Mouse (Mus musculus) C2C12 (cell line): ENCODE measurements around the gene Sept8. TPM values are rescaled to one million over a fixed set of nuclear protein-coding genes. Genes with fewer than 3 reads are reported as not detected.

Experiments used
- H3K27me3 ChIP-seq: one replicate; pipeline ENCODE4 v1.6.1; 2011; ENCODE audit not compliant: control insufficient read depth, insufficient read depth, insufficient read length
- H3K36me3 ChIP-seq: one replicate; pipeline ENCODE4 v1.6.1; 2011; ENCODE audit not compliant: control insufficient read depth, insufficient read depth
- H3K4me3 ChIP-seq: one replicate; pipeline ENCODE4 v1.5.1; 2011; ENCODE audit warnings: mild to moderate bottlenecking, control low read depth; ENCODE audit not compliant: poor library complexity, insufficient read depth, severe bottlenecking
- H3K79me2 ChIP-seq: one replicate; pipeline ENCODE4 v1.6.1; 2011; ENCODE audit not compliant: control insufficient read depth, insufficient read depth
- H3K79me3 ChIP-seq: one replicate; pipeline ENCODE4 v1.6.1; 2011; ENCODE audit warnings: low read depth, control low read depth
- H3ac ChIP-seq: one replicate; pipeline ENCODE3; 2011; ENCODE audit warnings: low read depth; ENCODE audit not compliant: control insufficient read depth, insufficient read length
- CEBPB ChIP-seq: IDR thresholded peaks from one replicate; pipeline ENCODE4 v1.6.1; 2011; ENCODE audit warnings: low read depth, mild to moderate bottlenecking, control low read depth, moderate library complexity
- CTCF ChIP-seq: IDR thresholded peaks from one replicate; pipeline ENCODE4 v1.5.1; 2011; ENCODE audit not compliant: control insufficient read depth, insufficient read depth, insufficient read length
- FOSL1 ChIP-seq: IDR thresholded peaks from one replicate; pipeline ENCODE4 v1.8.0; 2011; ENCODE audit warnings: mild to moderate bottlenecking, low read length; ENCODE audit not compliant: poor library complexity, insufficient read depth, severe bottlenecking
- MAX ChIP-seq: IDR thresholded peaks from one replicate; pipeline ENCODE4 v1.6.1; 2011; ENCODE audit warnings: mild to moderate bottlenecking, control low read depth
- MYOD1 ChIP-seq: IDR thresholded peaks from one replicate; pipeline ENCODE4 v1.6.1; 2011; ENCODE audit warnings: low read depth; ENCODE audit not compliant: control insufficient read depth, insufficient read length
- MYOG ChIP-seq: IDR thresholded peaks from one replicate; pipeline ENCODE4 v1.6.1; 2011; ENCODE audit not compliant: control insufficient read depth, insufficient read length; ENCODE audit errors: extremely low read depth
- USF1 ChIP-seq: IDR thresholded peaks from one replicate; pipeline ENCODE4 v1.6.1; 2011; ENCODE audit warnings: low read depth, mild to moderate bottlenecking, control low read depth, moderate library complexity
- polyA plus RNA-seq: library from polyadenylated mRNA; unstranded; fragments of >200 nt; fragmentation: generic; extraction: Trizol; gene quantifications from one replicate; pipeline ENCODE4 v1.2.1, GENCODE M21; 2012; ENCODE audit warnings: missing spikeins

Gene Sept8
- polyA plus RNA-seq, 1 experiment, result 32.7 TPM

- no peak overlapping the region for H3ac ChIP-seq
- H3K4me3 ChIP-seq, result no peak overlapping the region
- H3K36me3 ChIP-seq, result no peaks in the 10 kb centered on the region
- H3K27me3 ChIP-seq, result no peaks in the 10 kb centered on the region
- no peak for TF ChIP-seq USF1
- TF ChIP-seq CEBPB, result peak; percentile 41
- no peaks in the 10 kb centered on the region for H3K79me3 ChIP-seq
- no peaks in the 10 kb centered on the region for H3K79me2 ChIP-seq
Measured at GRCm38 (mm10) chr11:53503738-53504137, 15.3 kb upstream of the Sept8 start.

- Histone ChIP-seq H3K27me3 (no peaks in the 10 kb centered on the region), H3K79me3 (no peaks in the 10 kb centered on the region), H3K36me3 (no peaks in the 10 kb centered on the region), H3K79me2 (no peaks in the 10 kb centered on the region), H3ac (no peak overlapping the region), H3K4me3 (no peak overlapping the region)
- TF ChIP-seq USF1 (no peak), CEBPB (no peak), MYOD1 (no peak), MAX (no peak), MYOG (no peak), CTCF (no peak), FOSL1 (no peak)
Measured at GRCm38 (mm10) chr11:53504376-53504775, 14.7 kb upstream of the Sept8 start.

GRCm38 (mm10) chr11:53505026-53505663 lies 13.9 kb upstream of the Sept8 start:
- no peak for TF ChIP-seq USF1
- TF ChIP-seq MYOD1, result no peak
- TF ChIP-seq MYOG, result no peak
- no peak for TF ChIP-seq CEBPB
- no peak for TF ChIP-seq CTCF
- no peak for TF ChIP-seq MAX
- TF ChIP-seq FOSL1, result no peak
- Histone ChIP-seq H3K27me3 (no peaks in the 10 kb centered on the region), H3K36me3 (no peaks in the 10 kb centered on the region), H3ac (no peak overlapping the region), H3K79me2 (no peaks in the 10 kb centered on the region), H3K4me3 (no peak overlapping the region), H3K79me3 (no peaks in the 10 kb centered on the region)

GRCm38 (mm10) chr11:53507098-53507805 lies 11.8 kb upstream of the Sept8 start:
- TF ChIP-seq USF1 (no peak), MYOD1 (peak; percentile 9), FOSL1 (no peak)
- Histone ChIP-seq H3K27me3 (no peaks in the 10 kb centered on the region), H3K79me3 (no peaks in the 10 kb centered on the region), H3K4me3 (no peak overlapping the region), H3K36me3 (no peaks in the 10 kb centered on the region), H3ac (no peak overlapping the region), H3K79me2 (no peaks in the 10 kb centered on the region)

GRCm38 (mm10) chr11:53508152-53508551 lies 10.9 kb upstream of the Sept8 start:
- H3K79me3 ChIP-seq, result no peaks in the 10 kb centered on the region
- H3ac ChIP-seq, result no peak overlapping the region
- H3K36me3 ChIP-seq, result no peaks in the 10 kb centered on the region
- H3K79me2 ChIP-seq, result no peaks in the 10 kb centered on the region
- H3K4me3 ChIP-seq, result no peak overlapping the region
- H3K27me3 ChIP-seq, result no peaks in the 10 kb centered on the region
- TF ChIP-seq CEBPB (peak; percentile 99), MAX (no peak)

- Histone ChIP-seq H3K79me2 (no peaks in the 10 kb centered on the region), H3ac (no peak overlapping the region), H3K27me3 (no peaks in the 10 kb centered on the region), H3K4me3 (no peak overlapping the region), H3K36me3 (no peaks in the 10 kb centered on the region), H3K79me3 (no peaks in the 10 kb centered on the region)
- TF ChIP-seq CEBPB, result no peak
- no peak for TF ChIP-seq CTCF
- no peak for TF ChIP-seq MAX
- TF ChIP-seq MYOG, result no peak
- TF ChIP-seq MYOD1, result no peak
- TF ChIP-seq USF1, result no peak
- no peak for TF ChIP-seq FOSL1
Measured at GRCm38 (mm10) chr11:53508591-53508990, 10.5 kb upstream of the Sept8 start.
